Mouse (Mus musculus): ENCODE results near the gene Rab5if. TPM values are rescaled to one million over a fixed set of nuclear protein-coding genes. Genes with fewer than 3 reads are reported as not detected.
A peak's percentile ranks its signal among the peaks of the same experiment; 100 is the strongest.
"Not testable (repeated sequence)": the region's sequence is repeated elsewhere in the genome, so short reads cannot be mapped to it uniquely, and the experiment has no call there.

Gene Rab5if
- total RNA-seq, 2 experiments from 2014 or later = 108 to 114 TPM

DNA sequence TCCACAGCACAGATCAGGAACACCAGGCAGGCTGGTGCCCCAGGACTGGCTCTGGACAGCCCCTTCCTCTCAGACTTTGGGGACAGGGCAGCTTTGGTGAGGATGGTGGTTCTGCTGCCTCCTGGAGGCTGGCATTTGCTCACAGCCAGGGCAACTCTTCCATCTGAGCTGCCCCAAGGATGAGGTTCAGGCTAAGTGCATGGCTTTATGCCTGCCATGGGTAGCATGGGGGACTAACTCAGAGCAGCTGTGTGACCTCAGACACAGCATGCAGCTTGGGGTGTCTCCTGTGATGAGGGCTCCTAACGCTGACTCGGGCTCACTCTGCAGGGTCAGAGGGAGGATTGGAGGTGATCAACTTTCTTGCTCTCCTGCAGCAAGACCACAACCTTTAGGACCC, 22.7 kb downstream of the Rab5if start:
- not testable (repeated sequence) for DNase-seq (ENCODE audit: low spot score in 2 of 2)

DNA sequence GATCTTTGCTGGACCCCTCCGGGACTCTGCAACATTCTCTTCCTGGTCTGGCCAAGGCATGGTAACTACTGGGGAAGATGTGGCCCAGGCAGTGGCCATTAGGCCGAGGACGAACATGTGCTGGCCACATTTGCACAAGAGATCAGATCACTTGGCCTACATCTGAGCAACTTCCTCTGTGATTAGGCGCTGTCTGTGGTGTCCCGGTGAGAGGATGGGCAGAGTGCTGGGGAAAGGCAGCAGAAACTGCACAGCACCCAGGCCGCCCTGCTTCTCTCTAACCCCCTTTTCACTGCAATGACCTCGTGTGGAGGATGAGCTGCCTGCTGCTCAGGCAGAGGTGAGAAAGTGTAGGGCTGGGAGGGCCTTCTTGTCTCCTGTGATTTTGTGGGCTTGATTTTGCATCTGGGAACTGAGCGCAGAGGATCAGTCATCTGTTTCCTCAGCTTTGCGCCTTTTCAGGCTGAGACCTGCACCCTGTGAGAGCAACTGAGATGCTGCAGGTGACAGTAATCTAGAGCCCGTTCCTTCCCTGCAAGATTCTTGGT, 23.2 kb downstream of the Rab5if start:
- no peak for DNase-seq (ENCODE audit: low spot score in 2 of 2)

DNA sequence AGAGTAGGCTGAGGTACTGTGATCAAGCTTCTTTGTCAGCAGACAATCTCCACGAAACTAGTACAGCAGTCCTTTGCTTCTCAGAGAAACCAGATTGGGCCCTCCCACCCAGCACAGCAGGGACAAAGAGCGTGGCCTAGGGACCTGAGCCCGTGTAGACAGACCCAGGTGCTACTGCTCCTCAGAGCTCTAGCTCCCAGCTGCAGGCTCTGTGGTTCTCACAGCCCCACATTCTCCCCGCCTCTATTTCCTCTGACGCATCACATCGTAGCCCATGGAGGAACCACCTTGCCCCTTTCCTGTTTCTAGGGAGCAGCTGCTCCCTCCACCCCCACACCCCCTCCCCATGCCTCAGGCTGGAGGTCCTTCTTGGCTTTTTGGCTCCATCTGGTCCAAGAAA, 24.1 kb downstream of the Rab5if start, which contains the start of gene Sla2:
Gene Sla2, minus strand, starts transcription at position 176 of the 400 bp plus-strand sequence.
- no peak for DNase-seq (ENCODE audit: low spot score in 2 of 2)

DNA sequence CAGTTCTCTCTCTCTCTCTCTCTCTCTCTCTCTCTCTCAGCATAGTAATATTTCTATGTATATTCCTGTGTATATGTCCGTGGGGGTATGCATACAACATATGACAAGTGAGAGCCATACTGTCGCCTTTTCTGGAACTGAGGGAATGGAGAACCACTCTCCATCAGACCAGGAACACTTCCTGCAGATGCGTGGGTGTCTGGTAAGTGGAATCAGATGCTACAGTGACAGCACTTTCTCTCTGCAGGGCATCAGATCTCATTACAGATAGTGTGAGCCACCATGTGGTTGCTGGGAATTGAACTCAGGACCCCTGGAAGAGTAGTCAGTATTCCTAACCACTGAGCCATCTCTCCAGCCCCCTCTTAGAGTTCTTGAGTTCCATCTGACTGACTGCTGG, 25.6 kb downstream of the Rab5if start:
- DNase-seq (ENCODE audit: low spot score in 2 of 2) = no peak

DNA sequence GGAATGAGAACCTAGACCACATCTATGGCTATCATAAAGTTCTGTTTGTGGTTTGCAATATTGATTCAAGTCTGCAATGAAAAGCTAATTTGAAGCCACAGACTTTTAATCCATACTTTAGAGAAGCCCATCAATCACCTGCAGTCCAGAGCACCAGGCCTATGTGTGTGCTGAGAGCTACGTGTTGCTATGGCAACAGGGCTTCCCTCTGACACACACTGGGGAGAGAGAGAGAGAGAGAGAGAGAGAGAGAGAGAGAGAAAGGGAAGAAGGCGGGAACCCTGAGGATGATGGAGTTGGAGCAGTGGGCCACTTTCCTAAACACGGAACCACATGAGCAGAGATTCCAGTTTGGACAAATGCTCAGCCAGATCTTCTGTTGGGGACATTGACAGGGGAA, 29.3 kb downstream of the Rab5if start:
- DNase-seq (ENCODE audit: low spot score in 2 of 2) = no peak

DNA sequence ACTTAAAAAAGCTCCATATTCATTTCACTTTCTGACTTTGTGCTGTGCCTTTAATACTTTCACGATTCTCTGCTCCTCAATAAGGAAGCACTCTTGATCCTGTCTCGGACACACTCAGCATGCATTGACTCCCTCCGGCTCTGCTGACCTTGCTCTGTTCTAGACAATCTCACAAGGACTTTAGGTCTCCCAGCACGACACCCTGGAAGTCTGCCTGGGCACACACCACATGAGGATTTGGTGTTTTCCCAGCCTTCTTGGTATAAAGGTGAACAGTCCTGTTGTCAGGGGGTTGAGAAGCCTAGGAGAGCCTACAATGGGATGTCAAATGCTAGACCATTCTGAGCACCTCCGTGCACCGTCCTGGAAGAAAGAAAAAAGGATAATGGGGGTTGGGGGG, 29.9 kb downstream of the Rab5if start:
- no peak for DNase-seq (ENCODE audit: low spot score in 2 of 2)

DNA sequence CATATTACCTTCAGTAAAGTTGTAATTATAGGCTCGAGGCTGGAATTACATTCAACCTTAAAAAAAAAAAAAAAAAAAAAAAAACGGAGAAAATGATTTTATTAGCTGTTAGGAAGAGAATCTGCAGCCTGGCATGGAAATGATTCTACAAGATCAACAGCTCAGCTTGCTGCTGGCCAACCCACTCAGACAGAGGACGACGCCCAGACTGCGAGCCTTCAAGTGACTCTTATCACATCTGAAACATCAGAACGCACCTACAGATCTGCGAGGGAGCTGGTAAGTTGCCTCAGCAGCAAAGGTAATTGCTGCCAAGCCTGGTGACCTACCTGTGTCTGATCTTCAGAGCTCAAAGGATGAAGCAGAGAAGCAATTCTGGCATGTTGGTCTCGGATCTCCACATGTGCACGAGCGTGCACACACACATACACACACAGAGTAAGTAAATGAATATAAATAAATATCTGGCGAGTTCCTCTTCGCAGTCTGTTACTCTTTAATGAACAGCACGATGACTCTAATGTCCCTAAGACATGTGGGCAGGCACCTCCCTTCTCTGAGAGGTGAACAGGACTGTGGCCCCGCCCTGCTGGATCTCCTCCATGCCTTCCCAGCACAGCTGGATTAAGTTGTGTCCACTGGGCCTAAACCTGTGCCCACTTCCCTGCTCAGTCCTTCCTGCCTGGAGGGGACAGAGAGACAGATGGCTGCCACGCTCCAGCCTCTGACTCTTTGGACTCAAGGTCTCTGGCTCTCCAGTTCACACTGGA, 31.8 kb downstream of the Rab5if start:
- DNase-seq (ENCODE audit: low spot score in 2 of 2) = no peak

DNA sequence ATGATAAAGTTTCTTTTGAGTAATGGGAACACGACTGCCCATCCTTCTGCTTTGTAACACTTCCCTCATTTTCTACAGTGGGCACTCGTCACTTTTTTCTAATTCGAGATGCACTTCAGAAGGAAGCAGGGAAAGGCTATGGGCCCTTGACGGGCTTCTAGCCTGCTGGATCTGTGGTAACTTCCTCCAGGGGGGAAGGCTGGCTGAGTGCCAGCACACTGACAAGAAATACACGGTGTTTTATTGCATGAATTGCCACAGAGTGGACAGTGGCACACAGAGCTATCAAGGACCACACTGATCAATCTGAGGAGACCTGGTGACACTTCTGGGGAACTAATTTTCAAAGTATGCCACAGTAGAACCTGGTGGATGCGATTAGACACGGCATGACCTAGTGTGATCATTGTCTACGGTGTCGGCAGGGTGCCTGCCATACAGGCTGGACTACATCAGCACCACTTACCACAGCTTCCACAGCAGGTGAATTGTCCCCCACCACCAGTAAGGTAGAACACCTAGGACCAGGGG, 33.5 kb downstream of the Rab5if start:
- no peak for DNase-seq (ENCODE audit: low spot score in 2 of 2)

DNA sequence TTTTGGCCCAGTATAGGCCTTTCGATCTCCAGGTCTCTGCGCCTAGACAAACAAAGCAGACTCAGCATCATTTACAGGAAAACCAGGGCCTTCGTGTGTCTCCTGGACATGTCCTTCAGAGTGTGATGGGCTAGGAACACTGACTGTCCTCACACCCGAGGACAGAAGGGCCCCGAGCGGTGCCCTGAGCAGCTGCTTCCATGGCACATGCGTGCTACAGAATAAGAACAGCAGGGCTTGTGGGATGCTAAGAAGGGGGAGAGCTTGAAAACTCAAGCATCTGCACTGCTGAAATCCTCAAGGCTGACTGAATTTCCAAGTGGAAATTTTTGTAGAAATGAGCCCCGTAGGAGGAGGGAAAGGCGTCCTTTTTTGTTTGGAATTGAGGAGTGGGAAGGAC, 34.1 kb downstream of the Rab5if start:
- DNase-seq (ENCODE audit: low spot score in 2 of 2) = no peak

DNA sequence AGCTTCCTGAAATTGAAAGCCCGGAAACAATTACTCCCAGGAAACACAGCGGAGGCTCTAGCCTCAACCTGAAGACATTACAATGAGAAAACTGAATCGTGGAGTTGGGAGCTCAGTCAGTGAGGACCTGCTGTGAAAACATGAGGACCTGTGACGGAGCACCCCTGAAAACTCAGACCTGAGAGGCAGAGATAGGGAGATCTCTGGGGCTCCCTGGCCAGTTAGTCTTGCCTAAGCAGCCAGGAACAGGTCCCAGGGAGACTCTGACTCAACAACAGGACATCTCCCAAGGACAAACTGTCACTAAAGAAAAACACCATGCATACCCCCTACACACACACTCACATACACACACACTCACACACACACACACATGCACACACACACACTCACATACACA, 35.4 kb downstream of the Rab5if start:
- DNase-seq (ENCODE audit: low spot score in 2 of 2) = no peak

DNA sequence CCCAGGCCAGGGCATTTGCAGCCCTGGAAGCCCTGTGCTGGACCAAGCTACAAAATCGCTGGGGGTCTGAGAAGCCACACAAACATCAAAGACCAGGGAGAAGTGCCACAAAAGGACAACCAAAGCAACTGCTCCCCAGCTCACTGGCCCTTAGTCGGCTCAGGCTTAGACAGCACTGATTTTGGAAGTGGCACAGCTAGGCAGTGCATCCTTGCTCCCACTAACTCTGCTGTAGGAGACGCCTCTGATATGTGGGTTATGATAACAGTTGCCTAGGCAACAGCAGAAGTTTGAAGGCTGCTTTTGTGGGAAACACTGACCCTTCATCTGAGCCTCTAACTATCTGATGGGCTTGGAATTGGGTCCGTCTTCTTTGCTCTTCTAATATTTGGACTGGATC, 36.3 kb downstream of the Rab5if start:
- DNase-seq (ENCODE audit: low spot score in 2 of 2) = no peak

DNA sequence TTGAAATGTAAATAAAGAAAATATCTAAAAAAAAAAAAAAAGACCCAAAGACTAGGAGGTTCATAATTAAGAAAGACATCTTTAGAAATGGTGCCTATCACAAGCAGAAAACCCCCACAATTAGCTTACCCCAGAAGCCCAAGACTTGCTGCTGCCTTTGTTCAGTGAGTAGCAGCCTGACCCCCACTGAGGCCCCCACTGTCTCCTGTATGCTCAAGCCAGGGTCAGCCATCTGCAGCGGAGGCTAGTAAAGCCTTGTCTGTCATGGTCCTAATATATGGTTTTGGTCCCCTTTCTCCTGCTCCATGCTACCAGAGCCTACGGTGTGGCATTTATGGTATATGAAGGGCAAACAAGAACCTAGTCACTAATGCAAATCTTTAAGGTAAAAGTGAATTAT, 38.4 kb downstream of the Rab5if start:
- DNase-seq (ENCODE audit: low spot score in 2 of 2) = no peak

DNA sequence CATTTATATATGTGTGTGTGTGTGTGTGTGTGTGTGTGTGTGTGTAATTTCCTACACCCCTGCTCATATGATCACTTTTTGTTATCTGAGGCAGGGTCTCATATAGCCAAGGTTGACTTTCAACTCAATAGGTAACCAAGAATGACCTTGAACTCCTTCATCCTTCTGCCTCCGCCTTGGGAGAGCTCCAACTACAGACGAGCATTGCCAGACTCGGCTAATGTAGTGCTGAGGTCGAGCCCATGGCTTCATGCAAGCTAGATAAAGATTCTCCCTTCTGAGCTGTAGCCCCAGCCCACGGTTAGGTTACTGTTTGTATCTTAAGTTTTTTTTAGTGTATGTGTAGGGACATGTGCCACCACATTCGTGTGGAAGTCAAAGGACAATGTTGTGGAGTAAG, 39.0 kb downstream of the Rab5if start:
- DNase-seq (ENCODE audit: low spot score in 2 of 2) = no peak

DNA sequence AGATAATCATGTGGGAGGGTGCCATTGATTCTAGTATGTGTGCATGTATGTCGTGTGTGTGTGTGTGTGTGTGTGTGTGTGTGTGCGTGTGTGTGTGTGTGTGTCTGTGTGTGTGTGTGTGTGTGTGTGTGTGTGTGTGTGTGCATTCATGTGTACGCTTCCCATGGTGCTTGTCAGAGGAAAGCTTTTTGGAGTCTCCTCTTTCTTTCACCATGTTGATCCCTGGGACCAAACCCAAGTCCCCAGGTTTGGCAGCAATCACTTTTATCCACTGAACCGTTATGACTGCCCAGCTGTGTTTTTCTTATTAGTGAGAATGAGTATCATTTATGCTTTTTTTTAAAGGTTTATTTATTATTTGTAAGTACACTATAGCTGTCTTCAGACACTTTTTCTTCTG, 39.5 kb downstream of the Rab5if start:
- DNase-seq (ENCODE audit: low spot score in 2 of 2) = not testable (repeated sequence)

DNA sequence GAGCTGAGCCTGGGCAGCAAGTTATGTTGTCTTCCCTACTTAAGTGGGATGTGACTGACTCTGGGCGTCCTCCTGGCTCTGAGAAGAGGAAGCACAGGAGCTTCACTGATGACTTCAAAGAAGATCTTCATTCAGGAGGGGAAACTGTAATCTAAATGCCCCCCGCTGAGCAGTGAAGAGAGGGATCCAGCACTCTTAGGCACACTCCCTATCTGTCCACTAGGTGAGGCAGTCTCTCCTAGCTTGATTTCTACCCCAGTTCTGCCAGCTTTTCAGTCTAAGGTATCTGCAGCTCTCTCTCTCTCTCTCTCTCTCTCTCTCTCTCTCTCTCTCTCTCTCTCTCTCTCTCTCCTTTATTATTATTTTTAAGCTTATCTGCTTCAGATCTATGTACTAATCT, 40.4 kb downstream of the Rab5if start:
- DNase-seq (ENCODE audit: low spot score in 2 of 2) = no peak

DNA sequence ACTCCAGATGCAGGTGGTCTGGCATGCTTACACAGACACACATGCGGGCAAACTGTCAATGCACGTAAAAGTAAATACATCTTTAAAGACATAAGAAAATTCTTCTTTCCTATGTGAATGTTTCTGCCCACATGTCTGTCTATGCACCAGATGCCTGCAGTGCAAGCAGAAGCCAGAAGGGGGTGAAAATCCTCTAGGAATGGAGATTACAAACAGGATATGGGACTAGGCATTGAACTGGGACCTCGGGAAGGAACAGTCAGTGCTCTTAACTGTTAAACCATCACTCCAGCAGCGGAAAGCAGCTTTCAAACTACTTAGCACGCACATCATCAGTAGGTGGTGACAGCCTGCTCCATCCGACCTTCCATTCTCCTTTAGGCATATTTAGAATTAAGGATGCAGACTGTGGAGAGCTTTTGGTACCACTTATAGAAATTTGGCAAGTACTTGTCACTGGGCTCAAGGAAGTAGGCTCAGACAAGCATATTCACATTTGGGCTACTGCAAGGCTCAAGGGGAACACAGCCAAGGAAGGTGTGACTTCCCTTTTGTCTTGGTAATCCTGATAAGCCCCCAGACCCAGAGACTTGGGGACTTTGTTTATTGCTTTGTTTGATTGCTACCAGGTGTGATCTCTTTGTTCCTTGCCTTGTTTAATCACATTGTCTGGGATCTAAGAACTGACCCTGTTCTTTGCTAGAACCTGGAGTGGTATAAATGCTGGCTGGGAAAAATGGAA, 42.2 kb downstream of the Rab5if start:
- peak; percentile 70 to 83 for DNase-seq (ENCODE audit: low spot score in 2 of 2)

DNA sequence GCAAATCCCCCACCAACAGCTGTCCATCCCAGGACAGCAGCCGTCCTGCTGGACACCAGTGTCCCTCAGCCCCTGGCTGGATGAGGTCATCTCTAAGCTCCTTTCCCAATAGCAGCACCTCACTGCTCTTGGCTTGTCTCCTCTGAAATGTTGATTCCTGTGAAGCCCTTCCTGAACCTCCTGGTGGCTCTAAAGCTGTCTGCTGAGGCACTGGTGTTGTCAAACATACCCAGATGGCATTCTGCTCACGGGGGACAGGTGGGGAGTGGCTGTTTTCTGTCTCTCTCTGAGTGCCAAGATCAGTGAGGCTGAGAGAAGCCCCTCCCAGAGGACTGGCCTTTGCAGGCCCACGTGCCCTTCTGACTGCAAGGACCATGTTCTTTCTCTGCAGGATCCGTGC, 43.0 kb downstream of the Rab5if start:
- not testable (repeated sequence) for DNase-seq (ENCODE audit: low spot score in 2 of 2)

DNA sequence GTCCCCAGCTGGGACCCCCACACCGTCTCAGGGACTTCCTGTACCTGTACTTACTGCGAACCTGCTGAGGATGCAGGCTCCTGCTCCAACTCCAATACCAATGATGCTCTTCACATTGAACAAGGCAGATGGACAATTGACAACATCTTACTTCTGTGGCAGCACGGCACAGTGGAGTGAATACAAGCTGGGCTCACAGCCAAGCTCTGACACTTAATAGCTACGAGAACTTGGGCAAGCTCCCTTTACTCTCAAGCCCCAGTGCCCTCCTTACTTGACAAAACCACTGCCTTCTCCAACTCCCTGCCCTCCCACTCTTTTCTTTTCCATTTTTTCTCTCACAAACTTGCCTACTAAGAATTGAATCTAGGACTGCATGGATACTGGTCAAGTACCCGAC, 50.3 kb downstream of the Rab5if start:
- no peak for DNase-seq (ENCODE audit: low spot score in 2 of 2)

DNA sequence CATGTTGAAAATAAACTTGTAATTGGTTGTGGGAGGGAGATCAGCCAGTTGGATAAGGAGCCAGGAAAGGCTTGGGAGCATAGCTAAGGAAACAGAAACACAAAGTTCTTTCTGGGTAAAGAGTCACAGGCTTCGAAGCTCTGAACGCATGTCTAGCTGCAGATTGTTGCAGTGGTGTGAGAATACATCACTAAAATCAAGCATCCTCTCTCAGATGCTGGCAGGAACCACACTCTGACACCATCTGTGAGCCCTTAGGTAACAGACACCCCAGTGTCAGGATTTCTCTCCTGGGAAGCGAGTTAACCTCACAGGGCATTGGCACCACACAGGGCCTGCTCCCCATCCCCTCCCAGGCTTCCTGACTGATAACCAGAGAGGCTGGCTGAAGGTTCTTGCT, 52.6 kb downstream of the Rab5if start:
- DNase-seq (ENCODE audit: low spot score in 2 of 2) = no peak

DNA sequence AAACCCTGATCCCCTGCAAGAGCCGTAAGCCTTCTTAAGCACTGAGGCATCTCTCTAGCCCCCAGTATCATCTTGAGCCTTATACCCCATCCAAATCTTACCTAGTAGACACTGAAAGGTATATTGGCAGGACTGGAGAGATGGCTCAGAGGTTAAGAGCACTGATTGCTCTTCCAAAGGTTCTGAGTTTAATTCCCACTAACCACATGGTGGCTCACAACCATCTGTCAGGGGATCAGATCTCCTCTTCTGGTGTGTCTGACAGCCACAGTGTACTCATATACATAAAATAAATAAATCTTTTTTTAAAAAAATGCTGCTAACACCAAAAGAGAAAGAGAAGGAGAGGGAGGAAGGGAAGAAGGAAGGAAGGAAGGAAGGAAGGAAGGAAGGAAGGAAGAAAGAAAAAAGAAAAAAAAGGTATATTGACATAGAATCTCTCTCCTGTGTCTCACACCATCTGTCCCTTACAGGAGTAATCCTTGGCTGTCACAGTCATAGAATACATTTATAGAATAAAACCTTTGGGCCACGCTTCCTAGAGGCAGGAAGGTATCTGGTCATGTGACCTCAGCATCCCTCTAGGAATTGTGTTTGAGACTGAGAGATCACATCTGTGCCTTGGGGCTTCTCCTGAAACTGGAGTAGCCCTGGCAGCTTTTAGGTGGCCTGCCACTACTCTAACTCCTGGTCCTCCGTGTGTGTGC, 53.6 kb downstream of the Rab5if start:
- DNase-seq (ENCODE audit: low spot score in 2 of 2) = no peak

DNA sequence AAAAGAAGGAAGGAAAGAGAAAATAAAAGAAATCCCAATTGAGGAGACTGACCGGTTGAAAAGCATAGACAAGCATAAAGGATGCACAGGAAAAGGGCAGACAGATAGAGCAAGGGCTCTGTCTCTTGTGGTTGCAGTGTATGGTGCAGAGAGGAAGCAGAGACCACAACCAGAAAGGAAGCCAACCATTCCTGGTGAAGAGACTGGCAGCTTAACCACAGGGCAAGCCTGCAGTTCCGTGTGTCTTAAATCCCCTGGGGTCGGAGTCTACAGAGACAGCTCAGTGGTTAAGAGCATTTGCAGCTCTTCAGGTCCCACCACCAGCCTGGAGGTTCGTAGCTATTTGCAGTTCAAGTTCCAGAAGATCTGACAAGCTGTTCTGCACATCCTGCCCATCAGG, 55.6 kb downstream of the Rab5if start:
- DNase-seq (ENCODE audit: low spot score in 2 of 2) = no peak

DNA sequence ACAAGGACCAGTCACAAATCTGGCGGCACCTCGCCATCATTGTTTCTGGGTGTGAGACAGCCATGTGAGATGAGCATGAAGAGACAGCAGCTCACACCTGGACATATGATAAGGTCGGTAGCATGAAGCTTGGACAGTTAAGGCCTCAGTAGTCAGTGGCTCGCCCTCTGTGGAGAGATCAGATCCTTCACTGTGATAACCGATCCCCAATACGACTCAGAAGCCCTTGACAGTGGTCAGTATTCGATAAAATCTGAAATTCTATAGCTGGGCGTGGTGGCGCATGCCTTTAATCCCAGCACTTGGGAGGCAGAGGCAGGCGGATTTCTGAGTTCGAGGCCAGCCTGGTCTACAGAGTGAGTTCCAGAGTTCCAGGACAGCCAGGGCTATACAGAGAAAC, 56.3 kb downstream of the Rab5if start:
- DNase-seq (ENCODE audit: low spot score in 2 of 2) = not testable (repeated sequence)

All from layer of hippocampus, postnatal 14 days (tissue).